Mouse (Mus musculus): ENCODE results near the gene Tent5b. TPM values are rescaled to one million over a fixed set of nuclear protein-coding genes. Genes with fewer than 3 reads are reported as not detected.

Tent5b gene
- polyA plus RNA-seq, 1 experiment from 2014 or later = 2.8 TPM

- H3K4me1 ChIP-seq (replicated peaks; ENCODE audit: insufficient read depth, low read length) = no peaks in the 10 kb centered on the region
- no peaks in the 10 kb centered on the region for H3K27me3 ChIP-seq (ENCODE audit: insufficient read depth, low read length)
- H3K27ac ChIP-seq = no peak overlapping the region
- H3K9me3 ChIP-seq (replicated peaks; ENCODE audit: low read length) = no peaks in the 10 kb centered on the region
- 7% methylated on average over 10 of the region's 10 CpGs for WGBS
- peak; percentile 92 for DNase-seq (ENCODE audit: low spot score)
- H3K9ac ChIP-seq (ENCODE audit: low read depth, low read length) = no peak overlapping the region
- no peak overlapping the region for H3K4me3 ChIP-seq (replicated peaks; ENCODE audit: low read depth, low read length)
- peak; percentile 96 for TF ChIP-seq CTCF (IDR thresholded peaks at IDR 0.05; ENCODE audit: low read depth)
- no peak overlapping the region for H3K4me2 ChIP-seq (ENCODE audit: low read length)
- no peak for ATAC-seq (replicated peaks; ENCODE audit: low FRiP score, low read depth)
- H3K36me3 ChIP-seq (ENCODE audit: insufficient read depth, low read length) = no peaks in the 10 kb centered on the region
Observed at GRCm38 (mm10) chr4:133451536-133451935, 28.4 kb upstream of the Tent5b start.

- Histone ChIP-seq H3K27me3 (ENCODE audit: insufficient read depth, low read length) (no peaks in the 10 kb centered on the region), H3K4me1 (replicated peaks; ENCODE audit: insufficient read depth, low read length) (no peaks in the 10 kb centered on the region), H3K27ac (no peak overlapping the region), H3K9me3 (replicated peaks; ENCODE audit: low read length) (no peaks in the 10 kb centered on the region), H3K36me3 (ENCODE audit: insufficient read depth, low read length) (no peaks in the 10 kb centered on the region), H3K9ac (ENCODE audit: low read depth, low read length) (no peak overlapping the region), H3K4me3 (replicated peaks; ENCODE audit: low read depth, low read length) (no peak overlapping the region), H3K4me2 (ENCODE audit: low read length) (no peak overlapping the region)
- 68% methylated on average over 7 of the region's 7 CpGs for WGBS
- DNase-seq (ENCODE audit: low spot score) (no peak), ATAC-seq (replicated peaks; ENCODE audit: low FRiP score, low read depth) (no peak)
- TF ChIP-seq CTCF (IDR thresholded peaks at IDR 0.05; ENCODE audit: low read depth) = no peak
Observed at GRCm38 (mm10) chr4:133452433-133452832, 27.5 kb upstream of the Tent5b start.

GRCm38 (mm10) chr4:133458044-133458443 is 21.9 kb upstream of the Tent5b start:
- Histone ChIP-seq H3K9ac (ENCODE audit: low read depth, low read length) (no peak overlapping the region), H3K4me2 (ENCODE audit: low read length) (no peak overlapping the region), H3K27me3 (ENCODE audit: insufficient read depth, low read length) (no peaks in the 10 kb centered on the region), H3K27ac (no peak overlapping the region), H3K4me3 (replicated peaks; ENCODE audit: low read depth, low read length) (no peak overlapping the region), H3K4me1 (replicated peaks; ENCODE audit: insufficient read depth, low read length) (no peaks in the 10 kb centered on the region; the same call in 1 of the 2 replicates), H3K36me3 (ENCODE audit: insufficient read depth, low read length) (no peaks in the 10 kb centered on the region), H3K9me3 (replicated peaks; ENCODE audit: low read length) (no peaks in the 10 kb centered on the region)
- ATAC-seq (replicated peaks; ENCODE audit: low FRiP score, low read depth) (no peak), DNase-seq (ENCODE audit: low spot score) (no peak)
- 51% methylated on average over 3 of the region's 3 CpGs for WGBS
- TF ChIP-seq CTCF (IDR thresholded peaks at IDR 0.05; ENCODE audit: low read depth) = no peak

- Histone ChIP-seq H3K9me3 (replicated peaks; ENCODE audit: low read length) (no peaks in the 10 kb centered on the region), H3K27ac (no peak overlapping the region), H3K9ac (ENCODE audit: low read depth, low read length) (no peak overlapping the region), H3K36me3 (ENCODE audit: insufficient read depth, low read length) (no peaks in the 10 kb centered on the region), H3K4me3 (replicated peaks; ENCODE audit: low read depth, low read length) (no peak overlapping the region), H3K4me1 (replicated peaks; ENCODE audit: insufficient read depth, low read length) (no peaks in the 10 kb centered on the region; the same call in 1 of the 2 replicates), H3K27me3 (ENCODE audit: insufficient read depth, low read length) (no peaks in the 10 kb centered on the region), H3K4me2 (ENCODE audit: low read length) (no peak overlapping the region)
- no peak for TF ChIP-seq CTCF (IDR thresholded peaks at IDR 0.05; ENCODE audit: low read depth)
- WGBS = 71% methylated on average over 1 of the region's 1 CpGs
- DNase-seq (ENCODE audit: low spot score) (no peak), ATAC-seq (replicated peaks; ENCODE audit: low FRiP score, low read depth) (no peak)
Observed at GRCm38 (mm10) chr4:133460006-133460405, 19.9 kb upstream of the Tent5b start.

- Histone ChIP-seq H3K9me3 (replicated peaks; ENCODE audit: low read length) (no peaks in the 10 kb centered on the region), H3K4me3 (replicated peaks; ENCODE audit: low read depth, low read length) (no peak overlapping the region), H3K36me3 (ENCODE audit: insufficient read depth, low read length) (no peaks in the 10 kb centered on the region), H3K27ac (no peak overlapping the region), H3K4me1 (replicated peaks; ENCODE audit: insufficient read depth, low read length) (no peaks in the 10 kb centered on the region; the same call in 1 of the 2 replicates), H3K27me3 (ENCODE audit: insufficient read depth, low read length) (no peaks in the 10 kb centered on the region), H3K9ac (ENCODE audit: low read depth, low read length) (no peak overlapping the region), H3K4me2 (ENCODE audit: low read length) (no peak overlapping the region)
- TF ChIP-seq CTCF (IDR thresholded peaks at IDR 0.05; ENCODE audit: low read depth) = peak; percentile 24; the same call in 1 of the 2 replicates
- 25% methylated on average over 5 of the region's 5 CpGs for WGBS
- ATAC-seq (replicated peaks; ENCODE audit: low FRiP score, low read depth) = no peak
- DNase-seq (ENCODE audit: low spot score) = no peak
Observed at GRCm38 (mm10) chr4:133460796-133461325, 19.1 kb upstream of the Tent5b start.

- H3K27me3 ChIP-seq (ENCODE audit: insufficient read depth, low read length) = no peaks in the 10 kb centered on the region
- 63% methylated on average over 4 of the region's 4 CpGs for WGBS
- no peak overlapping the region for H3K9ac ChIP-seq (ENCODE audit: low read depth, low read length)
- no peak overlapping the region for H3K4me3 ChIP-seq (replicated peaks; ENCODE audit: low read depth, low read length)
- H3K27ac ChIP-seq = no peak overlapping the region
- H3K36me3 ChIP-seq (ENCODE audit: insufficient read depth, low read length) = no peaks in the 10 kb centered on the region
- H3K9me3 ChIP-seq (replicated peaks; ENCODE audit: low read length) = no peaks in the 10 kb centered on the region
- H3K4me1 ChIP-seq (replicated peaks; ENCODE audit: insufficient read depth, low read length) = no peaks in the 10 kb centered on the region; the same call in 1 of the 2 replicates
- DNase-seq (ENCODE audit: low spot score) (no peak), ATAC-seq (replicated peaks; ENCODE audit: low FRiP score, low read depth) (no peak)
- no peak overlapping the region for H3K4me2 ChIP-seq (ENCODE audit: low read length)
- no peak for TF ChIP-seq CTCF (IDR thresholded peaks at IDR 0.05; ENCODE audit: low read depth)
Observed at GRCm38 (mm10) chr4:133461362-133461761, 18.6 kb upstream of the Tent5b start.

- no peak overlapping the region for H3K4me3 ChIP-seq (replicated peaks; ENCODE audit: low read depth, low read length)
- H3K27ac ChIP-seq = 0 out of 2 replicates have a peak overlapping the region, but pooled peaks have one; percentile 32
- no peak for TF ChIP-seq CTCF (IDR thresholded peaks at IDR 0.05; ENCODE audit: low read depth)
- H3K9me3 ChIP-seq (replicated peaks; ENCODE audit: low read length) = no peaks in the 10 kb centered on the region
- H3K27me3 ChIP-seq (ENCODE audit: insufficient read depth, low read length) = no peaks in the 10 kb centered on the region
- H3K9ac ChIP-seq (ENCODE audit: low read depth, low read length) = peak overlapping the region; percentile 18; the same call in 1 of the 2 replicates
- no peak overlapping the region for H3K4me2 ChIP-seq (ENCODE audit: low read length)
- 25% methylated on average over 6 of the region's 6 CpGs for WGBS
- ATAC-seq (replicated peaks; ENCODE audit: low FRiP score, low read depth) (no peak), DNase-seq (ENCODE audit: low spot score) (no peak)
- H3K36me3 ChIP-seq (ENCODE audit: insufficient read depth, low read length) = no peaks in the 10 kb centered on the region
- H3K4me1 ChIP-seq (replicated peaks; ENCODE audit: insufficient read depth, low read length) = peaks cover 3% of the 10 kb centered on the region; the same call in 1 of the 2 replicates
Observed at GRCm38 (mm10) chr4:133463184-133463583, 16.7 kb upstream of the Tent5b start.
